Mouse (Mus musculus): ENCODE data around the gene Nkapl.
"Not testable (repeated sequence)": the region's sequence is repeated elsewhere in the genome, so short reads cannot be mapped to it uniquely, and the experiment has no call there.

Gene Nkapl

DNA sequence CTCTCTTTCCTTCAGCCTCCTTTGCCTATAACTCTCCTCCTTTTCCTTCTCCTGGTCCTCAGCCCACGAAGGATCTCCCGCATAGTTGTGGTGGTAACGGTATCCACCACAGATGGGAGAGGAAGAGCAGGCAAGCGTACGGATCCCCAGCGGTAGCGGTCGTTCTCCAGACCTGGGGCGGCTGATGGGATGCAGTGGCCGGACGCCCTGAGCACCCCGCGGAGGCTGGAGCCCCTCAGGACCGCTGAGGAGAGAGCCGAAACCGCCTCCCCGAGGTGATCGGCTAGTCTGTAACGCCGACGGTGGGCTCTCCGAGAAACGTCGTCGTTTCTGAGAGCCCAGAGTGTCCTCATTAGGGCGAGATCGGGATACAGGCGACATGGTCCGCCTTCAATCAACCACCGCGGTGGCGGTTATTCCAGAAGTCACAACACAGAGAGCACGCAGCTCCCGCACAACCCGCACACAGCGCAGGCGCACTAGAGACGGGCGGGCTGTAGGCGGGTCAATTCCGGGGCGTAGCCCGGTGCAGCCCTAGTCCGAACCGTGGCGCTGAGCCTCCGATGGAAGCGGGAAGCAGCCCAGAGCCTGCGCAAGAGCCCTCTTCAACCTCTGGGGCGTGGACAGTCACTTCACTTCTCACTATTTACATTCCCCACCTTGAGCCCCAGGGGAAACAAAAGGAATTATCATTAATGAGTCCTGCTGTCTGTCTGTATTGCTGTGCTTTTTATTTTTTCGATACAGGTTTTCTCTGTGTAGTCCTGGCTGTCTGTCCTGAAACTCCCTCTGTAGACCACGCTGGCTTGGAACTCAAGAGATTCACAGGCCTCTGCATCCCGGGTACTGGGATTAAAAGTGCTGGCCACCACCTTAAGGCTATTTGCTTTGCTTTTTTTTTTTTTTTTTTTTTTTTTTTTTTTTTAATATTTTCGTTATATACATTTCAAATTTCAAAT lies at the start of gene Nkapl:
Gene Nkapl (minus strand): TSS at position 449 of the 959 bp plus-strand sequence.
- peak; percentile 84 for DNase-seq (ENCODE audit: low read depth, low spot score)

DNA sequence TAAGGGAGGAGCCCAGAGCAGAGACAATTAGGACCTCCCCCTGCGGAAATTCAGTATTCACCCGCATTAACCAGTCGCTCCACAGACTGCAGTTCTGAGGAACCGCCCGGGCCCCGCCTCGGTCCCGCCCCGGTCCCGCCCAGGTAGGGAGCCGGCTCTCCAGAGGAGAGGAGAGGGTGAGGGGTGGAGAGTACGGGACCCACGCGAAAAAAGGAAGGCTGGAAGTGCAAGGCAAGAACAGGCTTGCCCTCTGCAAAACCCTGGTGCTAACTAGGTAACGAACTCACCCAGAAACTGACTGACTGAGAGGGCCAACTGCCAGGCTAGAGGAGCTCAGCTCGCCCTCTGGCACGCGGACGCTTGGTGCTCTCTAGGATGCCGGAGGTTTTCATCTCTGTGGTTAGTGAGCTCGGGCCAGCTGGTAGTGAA lies 37.9 kb upstream of the Nkapl start:
- DNase-seq (ENCODE audit: low read depth, low spot score) = peak; percentile 92

DNA sequence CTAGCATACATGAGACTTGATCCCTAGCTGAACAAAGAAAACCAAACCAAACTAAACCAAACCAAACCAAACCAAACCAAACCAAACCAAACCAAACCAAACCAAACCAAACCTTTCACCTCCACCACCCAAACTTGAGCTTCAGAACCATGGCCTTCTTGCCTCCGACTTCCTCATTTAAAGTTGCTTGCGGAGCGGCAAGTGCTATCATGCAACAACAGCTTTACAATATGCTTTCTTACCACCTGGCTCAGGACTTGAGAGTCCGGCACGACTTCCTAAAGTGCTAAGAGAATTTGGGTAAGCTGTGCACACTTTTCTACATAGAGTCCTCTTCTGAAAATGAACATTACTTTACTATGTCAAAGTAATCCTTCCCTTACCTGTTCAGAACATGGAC lies 34.0 kb upstream of the Nkapl start:
- DNase-seq (ENCODE audit: low read depth, low spot score) = no peak

DNA sequence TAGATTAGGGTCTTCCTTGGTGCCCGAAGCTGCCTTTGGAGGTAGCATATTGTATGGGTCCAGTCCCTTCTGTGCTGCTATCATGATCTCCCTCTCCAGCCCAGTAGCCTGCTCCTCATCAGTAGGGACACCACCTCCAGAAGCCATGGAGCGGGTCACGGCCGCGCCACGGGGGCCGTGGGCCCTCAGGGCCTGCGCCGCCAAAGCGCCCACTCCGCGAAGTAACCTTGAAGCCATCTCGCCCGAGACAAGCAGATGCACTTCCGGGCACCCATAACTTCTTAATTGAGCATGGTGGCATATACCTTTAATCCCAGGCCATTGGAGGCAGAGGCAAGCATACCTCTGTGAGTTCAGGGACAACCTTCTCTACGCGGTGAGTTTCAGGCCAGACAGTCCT lies 32.9 kb upstream of the Nkapl start, which contains the start of gene Gm11273:
Gene Gm11273 (minus strand): TSS at position 237 of the 400 bp plus-strand sequence.
- not testable (repeated sequence) for DNase-seq (ENCODE audit: low read depth, low spot score)

DNA sequence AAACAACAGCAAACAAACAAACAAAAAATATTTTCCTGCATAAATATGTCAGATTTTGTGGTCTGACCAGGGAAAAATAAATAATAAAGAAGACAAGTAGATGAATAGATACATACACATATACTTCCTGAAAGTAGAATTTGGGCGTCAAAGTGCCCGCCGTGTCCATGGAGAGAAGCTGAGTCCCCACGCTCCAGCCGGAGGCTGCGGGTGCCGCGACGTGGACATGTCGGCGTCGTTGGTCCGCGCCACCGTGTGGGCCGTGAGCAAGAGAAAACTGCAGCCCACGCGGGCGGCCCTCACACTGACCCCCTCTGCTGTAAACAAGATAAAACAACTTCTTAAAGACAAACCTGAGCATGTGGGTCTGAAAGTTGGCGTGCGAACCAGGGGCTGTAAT lies 26.8 kb upstream of the Nkapl start, which contains the start of gene AK157302:
Gene AK157302 (plus strand): TSS at position 144 of the 400 bp plus-strand sequence.
- no peak for DNase-seq (ENCODE audit: low read depth, low spot score)

DNA sequence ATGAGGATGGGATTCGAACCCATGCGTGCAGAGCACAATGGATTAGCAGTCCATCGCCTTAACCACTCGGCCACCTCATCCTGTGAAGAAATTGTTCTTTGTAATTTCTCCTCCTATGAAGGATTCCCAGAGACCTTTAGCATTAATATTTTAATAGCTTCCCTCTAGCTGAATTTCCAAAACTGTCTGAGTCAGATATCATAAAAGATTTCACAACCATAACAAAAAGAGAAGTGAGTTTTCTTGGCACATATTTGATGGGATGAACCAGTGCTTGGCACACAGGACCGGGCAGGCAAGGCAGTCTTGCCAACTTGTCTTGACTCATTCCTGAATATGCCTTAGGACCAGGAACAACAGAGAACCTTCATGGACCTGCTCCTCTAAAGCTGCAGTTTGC lies 24.5 kb upstream of the Nkapl start:
- DNase-seq (ENCODE audit: low read depth, low spot score) = no peak

DNA sequence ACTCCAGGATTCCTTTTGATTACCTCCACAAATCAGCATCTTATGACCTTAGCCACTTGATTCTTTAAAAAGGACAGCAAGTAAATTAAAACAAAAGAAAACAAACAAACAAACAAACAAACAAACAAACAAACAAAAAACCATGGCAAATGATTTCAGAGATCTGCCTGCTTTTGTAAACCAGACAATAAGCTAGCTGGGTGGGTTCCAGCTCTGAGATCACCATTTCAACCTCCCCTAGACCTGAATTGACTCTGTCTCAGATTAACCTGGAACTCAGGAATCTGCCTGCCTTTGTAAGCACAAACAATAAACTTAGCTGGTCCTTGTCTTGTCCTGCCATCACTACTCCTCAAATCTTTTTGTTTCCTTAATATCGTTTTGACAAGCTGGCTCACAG lies 18.6 kb upstream of the Nkapl start:
- DNase-seq (ENCODE audit: low read depth, low spot score) = no peak

DNA sequence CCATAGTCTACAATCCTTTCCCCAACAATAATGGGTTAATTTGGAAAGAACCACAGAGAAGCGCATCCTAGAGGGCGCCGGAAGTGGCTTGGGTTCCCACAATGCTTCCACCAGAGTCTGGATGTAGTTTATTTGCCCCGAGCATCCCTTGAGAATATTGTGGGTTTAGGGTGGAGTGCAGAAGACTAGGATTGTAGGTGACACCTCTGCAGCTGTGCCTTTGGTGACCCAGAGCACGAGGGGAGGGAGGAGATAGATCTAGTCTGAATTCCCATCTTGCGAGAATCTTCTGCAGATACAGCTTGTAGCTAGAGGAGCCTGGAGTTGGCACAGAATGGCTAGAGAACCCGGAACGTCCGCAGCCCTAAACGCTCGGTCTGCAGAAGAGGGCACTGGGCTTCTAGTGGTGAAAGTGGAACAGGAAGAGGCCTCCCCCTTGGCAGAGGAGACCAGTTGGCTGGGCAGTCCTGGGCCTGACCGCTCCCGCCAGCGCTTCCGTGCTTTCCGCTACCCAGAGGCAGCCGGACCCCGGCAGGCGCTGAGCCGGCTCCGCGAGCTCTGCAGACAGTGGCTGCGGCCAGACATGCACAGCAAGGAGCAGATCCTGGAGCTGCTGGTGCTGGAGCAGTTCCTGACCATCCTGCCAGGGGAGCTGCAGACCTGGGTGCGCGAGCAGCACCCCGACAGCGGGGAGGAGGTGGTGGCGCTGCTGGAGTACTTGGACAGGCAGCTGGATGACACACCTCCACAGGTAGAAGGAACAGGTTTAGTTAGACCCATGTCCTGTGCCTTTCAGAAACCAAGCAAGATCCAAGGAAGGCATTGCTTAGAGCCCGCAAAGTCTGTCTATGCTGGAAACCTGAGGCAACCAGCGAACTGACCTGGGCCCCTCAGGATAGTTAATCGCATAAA lies 10.7 kb upstream of the Nkapl start, which contains the start of the genes Zkscan4 and Gm10065:
Gene Zkscan4 (plus strand): TSS at position 149 of the 912 bp plus-strand sequence.
Gene Gm10065 (minus strand): TSS at position 683 of the 912 bp plus-strand sequence.
- peak; percentile 3 for DNase-seq (ENCODE audit: low read depth, low spot score)

DNA sequence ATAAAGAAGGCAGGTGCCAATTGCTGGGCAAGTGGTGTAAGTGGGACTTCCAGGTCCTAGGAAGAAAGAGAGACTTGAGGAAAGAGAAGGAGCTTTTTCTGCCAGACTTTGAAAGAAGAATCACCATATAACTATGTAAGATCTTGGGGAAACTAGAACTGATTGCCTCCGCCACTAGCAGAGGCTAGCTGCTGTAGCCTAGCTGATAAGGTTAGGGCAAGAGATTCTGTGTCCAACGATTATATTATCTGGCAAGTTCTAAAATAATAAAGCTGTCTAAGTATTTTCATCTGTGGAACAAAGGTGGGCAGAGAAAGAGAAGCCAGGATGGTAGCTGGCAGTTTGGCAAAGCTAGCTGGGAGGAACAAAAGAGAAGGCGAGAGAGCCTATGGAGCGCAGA lies 4.1 kb upstream of the Nkapl start:
- no peak for DNase-seq (ENCODE audit: low read depth, low spot score)

DNA sequence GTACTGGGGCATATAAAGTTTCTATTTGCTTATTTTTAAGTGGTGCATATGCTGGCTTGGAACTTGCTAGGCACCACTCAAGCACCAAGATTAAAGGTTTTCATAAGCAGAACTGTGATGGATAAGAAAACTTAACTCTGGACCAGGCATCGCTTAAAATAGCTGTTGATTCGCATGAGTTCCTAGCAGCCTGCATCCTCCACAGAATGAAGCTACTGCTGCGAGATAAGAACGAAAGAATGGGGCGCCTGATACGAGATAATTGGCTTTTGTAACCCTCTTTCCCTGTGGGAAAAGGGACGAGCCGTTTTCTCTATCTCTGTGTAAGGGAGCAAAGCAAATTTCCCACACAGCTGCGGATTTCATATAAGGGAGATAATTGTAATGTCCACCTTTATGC lies 788 bp upstream of the Nkapl start:
- no peak for DNase-seq (ENCODE audit: low read depth, low spot score)

DNA sequence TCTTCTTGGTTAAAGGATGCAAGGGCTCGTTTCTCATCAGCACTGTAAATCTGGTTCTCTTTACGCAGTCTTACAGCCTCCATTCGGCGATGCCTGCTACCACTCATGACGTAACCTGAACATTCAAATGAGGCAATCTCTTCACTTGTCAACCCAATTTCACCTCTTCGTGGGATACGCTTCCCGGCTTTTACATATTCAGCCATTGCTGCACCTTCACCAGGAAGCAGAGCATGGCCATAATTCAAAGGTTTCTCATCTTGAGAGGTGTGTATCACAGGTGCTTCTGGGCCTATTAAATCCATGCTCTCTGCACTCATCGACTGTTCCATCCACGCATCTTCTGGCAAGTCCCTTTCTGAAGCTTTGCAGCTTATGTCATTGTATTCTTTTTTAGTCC lies 973 bp downstream of the Nkapl start:
- no peak for DNase-seq (ENCODE audit: low read depth, low spot score)

DNA sequence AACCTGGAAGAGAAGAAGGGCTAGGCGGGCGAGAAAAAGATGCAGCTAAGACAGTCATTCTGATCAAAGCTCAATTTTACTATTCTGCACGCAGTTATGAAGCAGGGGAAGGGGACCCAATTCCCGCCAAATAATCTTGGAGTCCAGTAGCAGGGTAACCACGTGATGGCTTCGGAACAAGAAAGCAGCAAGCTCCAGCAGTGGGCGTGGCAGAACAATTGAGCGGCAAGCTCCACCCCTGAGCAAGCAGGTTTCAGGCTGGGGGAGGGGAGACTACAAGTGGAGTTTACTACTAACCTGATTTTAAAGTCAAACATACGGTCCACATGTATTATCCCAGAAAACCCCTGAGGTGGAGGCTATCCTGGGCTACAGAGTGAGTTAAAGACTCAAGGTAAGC lies 5.8 kb downstream of the Nkapl start:
- DNase-seq (ENCODE audit: low read depth, low spot score) = not testable (repeated sequence)

DNA sequence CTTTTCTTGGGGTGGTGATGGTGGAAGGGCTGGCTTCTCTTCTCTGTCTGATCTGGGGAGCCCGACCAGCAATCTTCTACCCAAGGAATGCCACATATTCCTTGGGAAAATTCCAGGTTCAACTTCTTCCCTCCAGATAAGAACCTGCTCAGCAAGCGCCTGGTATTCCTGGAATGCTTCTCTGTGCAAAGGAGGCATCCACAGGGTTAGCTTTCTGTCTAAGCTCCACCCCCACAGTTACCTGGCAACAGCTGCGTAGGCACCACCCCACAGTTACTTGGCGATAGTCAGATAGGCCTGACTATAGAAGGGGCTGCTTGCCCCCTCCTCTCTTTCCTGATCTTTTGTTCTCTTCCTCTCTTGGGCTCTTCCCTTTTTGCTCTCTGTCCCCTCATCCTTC lies 12.0 kb downstream of the Nkapl start:
- no peak for DNase-seq (ENCODE audit: low read depth, low spot score)

DNA sequence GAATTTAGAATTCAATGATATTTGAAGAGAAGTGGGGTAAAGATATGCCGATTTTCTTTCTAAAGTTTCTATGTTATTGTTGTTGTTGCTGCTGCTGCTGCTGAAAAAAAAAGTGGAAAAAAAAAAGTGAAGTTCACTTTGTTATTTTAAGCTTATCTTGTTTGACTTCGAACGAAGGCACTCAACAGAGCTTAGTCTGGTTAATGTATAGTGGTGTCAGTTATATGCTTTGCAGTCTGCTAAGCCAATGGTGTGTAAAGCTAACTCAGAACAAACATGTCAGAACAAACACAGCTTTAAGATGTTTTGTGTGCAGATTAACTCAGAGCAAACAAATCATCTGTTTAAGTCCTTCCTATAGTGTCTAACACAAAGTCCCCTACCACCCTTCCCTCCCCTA lies 14.2 kb downstream of the Nkapl start:
- DNase-seq (ENCODE audit: low read depth, low spot score) = no peak

DNA sequence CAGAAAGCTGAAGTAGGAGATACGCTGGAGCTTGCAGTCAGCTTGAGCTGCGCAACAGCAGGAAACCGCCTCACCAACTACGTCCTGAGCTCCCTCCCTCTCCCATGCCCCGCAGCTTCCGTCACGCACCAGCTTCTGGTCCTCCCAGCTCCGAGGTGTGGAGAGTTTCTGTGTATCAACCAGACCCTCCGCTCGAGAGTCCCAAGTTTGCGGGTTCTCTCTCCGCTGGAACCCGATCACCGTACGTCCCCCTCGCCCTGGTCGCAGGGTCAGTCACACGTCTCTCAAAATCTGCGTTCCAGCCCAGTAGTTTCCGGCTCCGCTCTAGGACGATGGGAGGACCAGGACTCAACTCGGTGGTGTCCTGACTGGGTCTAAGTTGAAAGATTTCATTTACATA lies 14.9 kb downstream of the Nkapl start, which contains the start of gene Zscan26:
Gene Zscan26 (minus strand): TSS at position 282 of the 400 bp plus-strand sequence.
- peak; percentile 86 for DNase-seq (ENCODE audit: low read depth, low spot score)

DNA sequence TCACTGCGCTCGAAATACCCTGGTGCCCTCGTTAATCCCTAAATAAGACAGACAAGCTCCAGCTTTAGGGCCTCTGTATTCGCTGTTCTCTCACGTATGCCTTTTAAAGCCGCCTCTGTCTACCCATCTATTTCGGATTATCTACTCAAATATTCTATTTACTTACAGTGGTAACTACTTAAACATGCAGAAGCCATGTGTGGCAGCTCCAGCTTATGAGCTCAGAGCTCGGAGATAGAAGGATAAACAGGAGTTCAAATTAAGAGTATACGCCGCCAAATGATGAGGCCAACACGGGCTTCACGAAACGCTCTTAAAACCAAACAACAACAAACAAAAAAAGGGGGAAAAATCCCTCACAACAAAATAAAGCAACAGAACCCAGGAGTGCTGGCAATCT lies 15.3 kb downstream of the Nkapl start:
- no peak for DNase-seq (ENCODE audit: low read depth, low spot score)

DNA sequence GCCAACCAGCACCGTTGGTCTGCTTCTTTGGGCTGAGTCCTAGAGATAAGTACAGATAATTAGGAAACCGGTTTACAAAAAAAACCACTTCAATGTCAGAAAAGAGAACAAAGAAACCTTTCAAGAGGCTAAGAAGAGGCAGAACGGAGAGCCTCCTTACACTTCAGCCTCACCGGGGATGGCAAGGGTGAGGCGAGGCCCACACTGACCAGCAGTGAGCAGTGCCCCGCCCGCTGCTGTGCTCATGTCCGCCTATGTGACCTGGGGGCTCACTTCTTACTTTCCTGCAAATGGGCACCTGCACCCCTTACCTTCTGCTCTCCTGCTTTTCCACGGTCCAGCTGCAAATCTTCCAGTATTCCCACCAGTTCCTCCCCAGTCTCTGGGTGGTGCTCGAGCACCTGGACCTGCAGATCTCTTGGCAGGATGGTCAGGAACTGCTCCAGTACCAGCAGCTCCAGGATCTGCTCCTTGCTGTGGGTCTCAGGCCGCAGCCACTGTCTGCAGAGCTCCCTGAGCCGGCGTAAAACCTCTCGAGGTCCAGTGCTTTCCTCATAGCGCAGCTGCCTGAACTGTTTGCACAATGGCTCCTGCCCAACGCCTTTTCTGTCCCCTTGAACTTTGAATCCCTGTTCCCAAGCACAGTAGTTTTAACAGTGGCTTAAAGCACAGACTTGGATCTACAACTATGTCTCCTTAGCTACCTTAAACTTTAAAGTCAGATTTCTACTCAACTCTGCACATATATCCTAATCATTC lies 20.3 kb downstream of the Nkapl start:
- DNase-seq (ENCODE audit: low read depth, low spot score) = no peak

DNA sequence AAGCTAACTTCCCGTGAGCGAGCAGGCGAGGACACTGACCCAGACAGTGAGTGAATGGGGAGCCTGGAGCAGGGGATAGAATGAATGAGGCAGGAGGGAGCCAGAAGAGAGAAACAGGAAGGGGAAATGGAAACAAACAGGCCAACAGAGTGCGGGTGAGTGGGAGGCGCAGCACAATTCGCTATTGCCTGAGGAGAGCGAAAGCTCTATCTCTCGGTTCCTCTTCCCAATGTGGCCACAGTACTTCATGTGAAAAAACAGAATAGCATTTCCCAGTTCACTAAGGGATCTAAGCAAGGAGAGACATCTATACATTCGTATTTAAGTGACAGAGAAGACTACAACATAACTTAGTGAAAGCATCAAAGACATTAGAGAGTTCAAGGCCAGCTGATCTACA lies 21.5 kb downstream of the Nkapl start:
- DNase-seq (ENCODE audit: low read depth, low spot score) = no peak

DNA sequence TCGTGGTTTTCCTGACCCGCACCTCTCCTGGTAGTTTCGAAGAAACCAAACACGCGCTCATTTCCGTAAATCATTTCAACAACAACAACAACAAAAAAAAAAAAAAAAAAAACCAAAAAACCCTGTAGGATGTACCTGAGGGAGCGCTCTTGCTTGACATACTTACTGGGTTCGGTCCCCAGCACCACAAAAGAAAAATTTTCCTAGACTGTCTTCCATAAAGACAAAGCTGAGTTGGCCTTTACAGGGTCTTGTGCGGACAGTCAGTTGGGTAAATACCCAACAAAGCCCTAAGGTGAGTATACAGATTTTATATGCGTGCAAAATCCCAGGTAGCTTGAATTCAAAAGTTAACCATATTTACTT lies 27.1 kb downstream of the Nkapl start:
- no peak for DNase-seq (ENCODE audit: low read depth, low spot score)

DNA sequence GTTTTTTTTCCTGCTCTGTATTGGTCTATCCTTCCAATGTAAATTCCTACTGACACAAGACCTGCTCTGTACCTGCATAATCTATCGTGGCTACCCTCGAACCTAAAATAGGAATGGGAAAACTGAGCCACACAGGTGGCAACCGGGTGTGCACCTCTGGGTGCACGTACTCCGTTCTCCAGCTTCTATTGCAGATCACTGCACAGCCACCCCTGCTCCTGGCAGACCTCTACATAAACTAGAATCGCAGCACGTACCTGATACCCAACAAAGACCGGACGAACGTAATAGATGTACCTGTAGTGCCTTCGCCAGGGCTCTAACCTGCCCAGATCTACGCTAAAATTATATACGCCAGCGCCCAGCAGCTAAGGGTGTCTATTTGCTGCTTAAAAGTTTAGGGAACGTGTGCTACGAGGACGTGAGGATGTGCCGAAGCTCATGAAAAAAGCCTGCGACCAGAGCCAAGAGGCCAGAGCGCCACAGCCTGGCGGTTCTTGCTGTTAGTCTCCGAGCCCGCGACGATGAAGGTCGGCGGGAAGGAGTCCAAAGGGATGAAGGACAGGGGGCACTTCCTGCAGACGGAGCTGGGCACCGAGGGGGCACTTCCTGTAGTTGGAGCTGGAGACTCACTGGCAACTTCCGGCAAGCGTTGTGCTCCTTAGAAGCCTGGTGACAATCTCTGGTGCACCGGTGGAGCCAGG lies 27.7 kb downstream of the Nkapl start, which contains the start of gene Pgbd1:
Gene Pgbd1 (minus strand): TSS at position 556 of the 704 bp plus-strand sequence.
- peak; percentile 65 for DNase-seq (ENCODE audit: low read depth, low spot score)
